8 mouse cellular contexts compared by ENCODE assay signal in the genomic region with DNA sequence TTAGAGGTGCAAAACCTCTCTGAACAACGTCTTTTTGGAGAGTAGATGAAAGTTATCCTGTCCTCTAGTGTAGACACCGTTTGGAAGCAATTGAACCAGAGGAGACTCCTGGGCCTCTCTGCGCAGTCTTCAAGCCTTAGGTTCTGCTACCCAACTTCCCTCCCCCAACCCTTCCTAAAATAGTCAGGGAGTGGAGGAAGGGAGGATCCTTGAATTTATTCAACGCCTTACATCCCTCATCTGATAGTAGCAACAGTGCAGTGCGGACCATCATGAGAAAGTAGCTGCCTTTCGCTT. TPM values are rescaled to one million over a fixed set of nuclear protein-coding genes. Genes with fewer than 3 reads are reported as not detected.
A peak's percentile ranks its signal among the peaks of the same experiment; 100 is the strongest.
DNase-seq lines count a peak whose midpoint lies in the region; ATAC-seq and TF ChIP-seq lines count a peak whose summit lies in the region.

No protein-coding gene starts in this region.

- no peaks in the 10 kb centered on the region for H3K9me3 ChIP-seq in ES-Bruce4 (replicated peaks; ENCODE audit: control insufficient read depth, insufficient read depth, low read length, poor library complexity, severe bottlenecking)
- no peaks in the 10 kb centered on the region for H3K9me3 ChIP-seq in hindbrain, embryonic 10.5 days
- no peaks in the 10 kb centered on the region for H3K9me3 ChIP-seq in lung, embryonic 15.5 days

- TF ChIP-seq POLR2A in ES-Bruce4 (IDR thresholded peaks at IDR 0.05; ENCODE audit: insufficient read depth, low read length) = no peak

- no peaks in the 10 kb centered on the region for H3K4me1 ChIP-seq in ES-Bruce4 (ENCODE audit: control insufficient read depth, insufficient read depth, low read length)
- peaks cover 14% of the 10 kb centered on the region for H3K4me1 ChIP-seq in hindbrain, embryonic 10.5 days (replicated peaks)
- H3K4me1 ChIP-seq in lung, embryonic 15.5 days = 0 out of 2 replicates have a peak, but pooled peaks cover 3% of the 10 kb centered on the region

- no peak for TF ChIP-seq CTCF in ES-Bruce4 (IDR thresholded peaks at IDR 0.05; ENCODE audit: low read depth, low read length)

- peak; percentile 92 for DNase-seq in brain, adult 2 months (ENCODE audit: low read depth, low spot score)
- DNase-seq in hindbrain, embryonic 10.5 days (ENCODE audit: low spot score) = no peak
- DNase-seq in thymus, postnatal 36 days = no peak
- DNase-seq in cerebellum, postnatal 25 days = no peak
- no peak for DNase-seq in cerebellum, adult 11-12 months

- H3K27me3 ChIP-seq in ES-Bruce4 (ENCODE audit: control insufficient read depth, insufficient read depth, low read length, poor library complexity, severe bottlenecking) = no peaks in the 10 kb centered on the region
- H3K27me3 ChIP-seq in hindbrain, embryonic 10.5 days (ENCODE audit: insufficient read depth, poor library complexity, severe bottlenecking) = peaks cover 4% of the 10 kb centered on the region
- H3K27me3 ChIP-seq in lung, embryonic 15.5 days = no peaks in the 10 kb centered on the region; the same call in 1 of the 2 replicates

- WGBS in hindbrain, embryonic 10.5 days = 8% methylated on average over 6 of the region's 6 CpGs
- WGBS in lung, embryonic 15.5 days = 12% methylated on average over 6 of the region's 6 CpGs

- peak overlapping the region; percentile 74 for H3K4me3 ChIP-seq in ES-Bruce4 (ENCODE audit: low read depth, low read length)
- peak overlapping the region; percentile 69 for H3K4me3 ChIP-seq in hindbrain, embryonic 10.5 days
- H3K4me3 ChIP-seq in lung, embryonic 15.5 days = peak overlapping the region; percentile 41

- H3K4me2 ChIP-seq in lung, embryonic 15.5 days = peak overlapping the region; percentile 85

- no peaks in the 10 kb centered on the region for H3K36me3 ChIP-seq in ES-Bruce4 (ENCODE audit: control insufficient read depth, insufficient read depth, low read length, poor library complexity, severe bottlenecking)
- no peaks in the 10 kb centered on the region for H3K36me3 ChIP-seq in hindbrain, embryonic 10.5 days
- no peaks in the 10 kb centered on the region for H3K36me3 ChIP-seq in lung, embryonic 15.5 days

- TF ChIP-seq EP300 in ES-Bruce4 (IDR thresholded peaks at IDR 0.05; ENCODE audit: insufficient read depth, low read depth, low read length) = no peak

- no peak for ATAC-seq in lung, embryonic 15.5 days (ENCODE audit: borderline replicate concordance, extremely low read depth, low FRiP score, low TSS enrichment)
- ATAC-seq in erythroid progenitor cell, adult 5-6 weeks (replicated peaks; ENCODE audit: low FRiP score, poor library complexity, severe bottlenecking) = no peak

- no peak overlapping the region for H3K9ac ChIP-seq in ES-Bruce4 (ENCODE audit: low read depth, poor library complexity, severe bottlenecking)
- no peak overlapping the region for H3K9ac ChIP-seq in lung, embryonic 15.5 days

- H3K27ac ChIP-seq in ES-Bruce4 (ENCODE audit: insufficient read depth, low read length) = no peak overlapping the region
- no peak overlapping the region for H3K27ac ChIP-seq in hindbrain, embryonic 10.5 days
- H3K27ac ChIP-seq in lung, embryonic 15.5 days = no peak overlapping the region

RNA-seq across cellular contexts. Expression of a gene that starts 1.5 kb away (rescaled TPM):
- polyA plus RNA-seq in ES-Bruce4 (2011; ENCODE audit: insufficient read depth, insufficient read length, low read depth, missing spikeins) = 2.2 and 3.2 TPM in 2 replicates
- 2.7 and 3.2 TPM in 2 replicates for polyA plus RNA-seq in hindbrain, embryonic 10.5 days (2016; fragmentation: Nextera tagmentation; extraction: Ambion mirVana)
- polyA plus RNA-seq in lung, embryonic 15.5 days (2015; fragmentation: Nextera tagmentation; extraction: Ambion mirVana) = 4.8 and 4.9 TPM in 2 replicates
- 36.0 and 48.3 TPM in 2 replicates for total RNA-seq in erythroid progenitor cell, adult 5-6 weeks (2015; ENCODE audit: low replicate concordance)
- 44.3 and 49.8 TPM in 2 replicates for total RNA-seq in erythroid progenitor cell, adult 5-6 weeks (2017; ENCODE audit: low replicate concordance)

RNA-seq across cellular contexts. Expression of a gene that starts 43.8 kb away (rescaled TPM):
- not detected in 2 replicates for polyA plus RNA-seq in ES-Bruce4 (2011; ENCODE audit: insufficient read depth, insufficient read length, low read depth, missing spikeins)
- polyA plus RNA-seq in hindbrain, embryonic 10.5 days (2016; fragmentation: Nextera tagmentation; extraction: Ambion mirVana) = 1.5 and 2.2 TPM in 2 replicates
- 9.3 and 10.4 TPM in 2 replicates for polyA plus RNA-seq in lung, embryonic 15.5 days (2015; fragmentation: Nextera tagmentation; extraction: Ambion mirVana)
- 0.84 TPM in 1 of 2 replicates, not detected in the other for total RNA-seq in erythroid progenitor cell, adult 5-6 weeks (2015; ENCODE audit: low replicate concordance)
- 0.26 TPM in 1 of 2 replicates, not detected in the other for total RNA-seq in erythroid progenitor cell, adult 5-6 weeks (2017; ENCODE audit: low replicate concordance)
